Mouse (Mus musculus) embryonic facial prominence, embryonic 11.5 days (tissue): ENCODE measurements at regions not wholly inside any gene's neighbourhood (a gene's known extent, or its start where the extent isn't known, plus 50 kb on each side); places are given as distances from the start of the nearest gene placed in this dataset.
"Not testable (repeated sequence)": the region's sequence is repeated elsewhere in the genome, so short reads cannot be mapped to it uniquely, and the experiment has no call there.

Experiments
- ATAC-seq: fragments of 200-750 bp; cut with Nextera tagmentation; replicated peaks from 2 replicates; pipeline ENCODE4 v1.8.0; 2017; ENCODE audit warnings: low read depth; ENCODE audit not compliant: insufficient number of reproducible peaks, low FRiP score, low TSS enrichment
- DNase-seq: peaks from one replicate; pipeline ENCODE4 v3.0.0-alpha.2; 2015; ENCODE audit warnings: low spot score
- H3K27ac ChIP-seq: fragments of 300-500 bp; sonication (generic); replicated peaks from 2 replicates; pipeline ENCODE4 v1.5.1; 2014; ENCODE audit warnings: mild to moderate bottlenecking, low read depth, low read length, control low read depth
- H3K27me3 ChIP-seq: fragments of 300-500 bp; sonication (generic); 2 replicates; pipeline ENCODE4 v1.6.1; 2014; ENCODE audit warnings: mild to moderate bottlenecking, low read length, moderate library complexity, mixed read lengths; ENCODE audit not compliant: control insufficient read depth, insufficient read depth
- H3K36me3 ChIP-seq: fragments of 300-500 bp; sonication (generic); replicated peaks from 2 replicates; pipeline ENCODE4 v1.6.1; 2014; ENCODE audit warnings: low read depth, mild to moderate bottlenecking, low read length, moderate library complexity, mixed read lengths; ENCODE audit not compliant: control insufficient read depth, insufficient read depth
- H3K4me1 ChIP-seq: fragments of 300-500 bp; sonication (generic); 2 replicates; pipeline ENCODE4 v1.6.1; 2014; ENCODE audit warnings: low read length, mixed read lengths; ENCODE audit not compliant: control insufficient read depth, insufficient read depth
- H3K4me2 ChIP-seq: fragments of 300-500 bp; sonication (generic); 2 replicates; pipeline ENCODE4 v1.6.1; 2014; ENCODE audit warnings: low read depth, mild to moderate bottlenecking, control low read depth, low read length, moderate library complexity
- H3K4me3 ChIP-seq: fragments of 300-500 bp; sonication (generic); 2 replicates; pipeline ENCODE4 v1.5.1; 2014; ENCODE audit warnings: low read depth, low read length, control low read depth
- H3K9ac ChIP-seq: fragments of 300-500 bp; sonication (generic); replicated peaks from 2 replicates; pipeline ENCODE4 v1.6.1; 2014; ENCODE audit warnings: mild to moderate bottlenecking, control low read depth, low read length
- H3K9me3 ChIP-seq: fragments of 300-500 bp; sonication (generic); replicated peaks from 2 replicates; pipeline ENCODE4 v1.6.1; 2016; ENCODE audit warnings: mild to moderate bottlenecking, low read length, inconsistent platforms, mixed read lengths; ENCODE audit not compliant: control insufficient read depth
- WGBS: fragments of 180-500 bp; shearing (Covaris S2); extraction: QIAGEN DNeasy Blood & Tissue Kit; methylation state at CpG from one replicate; pipeline ENCODE4 v1.1.7; 2014; 5-methylcytosine and 5-hydroxymethylcytosine counted together

- Histone ChIP-seq H3K4me3 (no peak overlapping the region), H3K4me1 (no peaks in the 10 kb centered on the region), H3K4me2 (no peak overlapping the region), H3K9me3 (no peaks in the 10 kb centered on the region), H3K36me3 (no peaks in the 10 kb centered on the region), H3K27ac (no peak overlapping the region), H3K9ac (no peak overlapping the region), H3K27me3 (no peaks in the 10 kb centered on the region)
- ATAC-seq (no peak), DNase-seq (no peak)
- 81% methylated on average over 2 of the region's 2 CpGs for WGBS
Observed at GRCm38 (mm10) chr17:59179018-59179417, 165.8 kb upstream of the Nudt12 start.

GRCm38 (mm10) chr17:59156345-59156744 lies 143.2 kb upstream of the Nudt12 start:
- no peaks in the 10 kb centered on the region for H3K4me1 ChIP-seq
- ATAC-seq (no peak), DNase-seq (no peak)
- H3K9me3 ChIP-seq: no peaks in the 10 kb centered on the region
- no peak overlapping the region for H3K27ac ChIP-seq
- H3K27me3 ChIP-seq: no peaks in the 10 kb centered on the region
- H3K9ac ChIP-seq: no peak overlapping the region
- no peaks in the 10 kb centered on the region for H3K36me3 ChIP-seq
- WGBS: 77% methylated on average over 2 of the region's 2 CpGs
- H3K4me3 ChIP-seq: no peak overlapping the region
- no peak overlapping the region for H3K4me2 ChIP-seq

GRCm38 (mm10) chr17:59143760-59144157 lies 130.6 kb upstream of the Nudt12 start:
- ATAC-seq (no peak), DNase-seq (no peak)
- H3K27ac ChIP-seq: no peak overlapping the region
- no peaks in the 10 kb centered on the region for H3K27me3 ChIP-seq
- H3K4me3 ChIP-seq: no peak overlapping the region
- H3K4me2 ChIP-seq: no peak overlapping the region
- H3K9me3 ChIP-seq: no peaks in the 10 kb centered on the region
- H3K36me3 ChIP-seq: no peaks in the 10 kb centered on the region
- H3K9ac ChIP-seq: no peak overlapping the region
- WGBS: 23% methylated on average over 1 of the region's 1 CpGs
- no peaks in the 10 kb centered on the region for H3K4me1 ChIP-seq

GRCm38 (mm10) chr17:59142995-59143759 lies 130.0 kb upstream of the Nudt12 start:
- H3K27me3 ChIP-seq: no peaks in the 10 kb centered on the region
- H3K9ac ChIP-seq: no peak overlapping the region
- H3K4me2 ChIP-seq: no peak overlapping the region
- WGBS: 67% methylated on average over 10 of the region's 10 CpGs
- no peak overlapping the region for H3K4me3 ChIP-seq
- DNase-seq: no peak
- no peaks in the 10 kb centered on the region for H3K36me3 ChIP-seq
- H3K4me1 ChIP-seq: no peaks in the 10 kb centered on the region
- ATAC-seq: no peak
- H3K9me3 ChIP-seq: no peaks in the 10 kb centered on the region
- H3K27ac ChIP-seq: no peak overlapping the region

GRCm38 (mm10) chr17:59138791-59139190 lies 125.6 kb upstream of the Nudt12 start:
- no peaks in the 10 kb centered on the region for H3K36me3 ChIP-seq
- no peak for DNase-seq
- WGBS: 83% methylated on average over 2 of the region's 2 CpGs
- no peaks in the 10 kb centered on the region for H3K4me1 ChIP-seq
- no peak overlapping the region for H3K9ac ChIP-seq
- H3K4me2 ChIP-seq: no peak overlapping the region
- no peak for ATAC-seq
- no peaks in the 10 kb centered on the region for H3K9me3 ChIP-seq
- H3K4me3 ChIP-seq: no peak overlapping the region
- H3K27me3 ChIP-seq: no peaks in the 10 kb centered on the region
- no peak overlapping the region for H3K27ac ChIP-seq

- no peak overlapping the region for H3K27ac ChIP-seq
- H3K9ac ChIP-seq: no peak overlapping the region
- no peaks in the 10 kb centered on the region for H3K9me3 ChIP-seq
- no peak overlapping the region for H3K4me2 ChIP-seq
- ATAC-seq: no peak
- peak; percentile 75 for DNase-seq
- 11% methylated on average over 5 of the region's 5 CpGs for WGBS
- H3K36me3 ChIP-seq: no peaks in the 10 kb centered on the region
- H3K4me3 ChIP-seq: no peak overlapping the region
- H3K4me1 ChIP-seq: no peaks in the 10 kb centered on the region
- H3K27me3 ChIP-seq: no peaks in the 10 kb centered on the region
Observed at GRCm38 (mm10) chr17:59099376-59099775, 86.2 kb upstream of the Nudt12 start.

- not testable (repeated sequence) for H3K4me3 ChIP-seq, ATAC-seq, H3K36me3 ChIP-seq, H3K4me2 ChIP-seq, DNase-seq, H3K27me3 ChIP-seq, H3K27ac ChIP-seq, H3K9me3 ChIP-seq, H3K9ac ChIP-seq, H3K4me1 ChIP-seq
- WGBS: 92% methylated on average over 2 of the region's 6 CpGs
Observed at GRCm38 (mm10) chr17:59076846-59077245, 63.7 kb upstream of the Nudt12 start.

GRCm38 (mm10) chr17:59076361-59076760 lies 63.2 kb upstream of the Nudt12 start:
- 74% methylated on average over 2 of the region's 6 CpGs for WGBS
- not testable (repeated sequence) for ATAC-seq

More at GRCm38 (mm10) chr17:59076361-59076760, 63.2 kb upstream of the Nudt12 start:
- H3K27me3 ChIP-seq, H3K4me2 ChIP-seq, H3K27ac ChIP-seq, DNase-seq, H3K36me3 ChIP-seq, H3K4me1 ChIP-seq, H3K4me3 ChIP-seq, H3K9ac ChIP-seq, H3K9me3 ChIP-seq: not testable (repeated sequence)
